25 mouse cellular contexts compared by ENCODE assay signal in genomic region chr4:115764581-115764980, GRCm38 (mm10). TPM values are rescaled to one million over a fixed set of nuclear protein-coding genes. Genes with fewer than 3 reads are reported as not detected.
DNase-seq lines count a peak whose midpoint lies in the region; ATAC-seq and TF ChIP-seq lines count a peak whose summit lies in the region.
"Had no signal": no experiment of that assay in that cellular context is flagged by ENCODE, and none has a peak within 500 bp of the region (broad histone marks: within the 10 kb centered on the region; RNA-seq: fewer than 3 reads in every experiment).

No protein-coding gene starts in this region.

- no peak overlapping the region for H3K4me2 ChIP-seq in hindbrain, embryonic 14.5 days (replicated peaks)
- no peak overlapping the region for H3K4me2 ChIP-seq in hindbrain, embryonic 13.5 days
- H3K4me2 ChIP-seq in hindbrain, embryonic 16.5 days (ENCODE audit: low read length), result no peak overlapping the region
- H3K4me2 ChIP-seq in hindbrain, postnatal 0 days (ENCODE audit: low read depth, low read length), result no peak overlapping the region
- H3K4me2 ChIP-seq: embryonic facial prominence, embryonic 12.5 days; forebrain, embryonic 13.5 days; forebrain, embryonic 15.5 days had no signal

- peaks cover 69% of the 10 kb centered on the region for H3K36me3 ChIP-seq in hindbrain, embryonic 14.5 days (replicated peaks; ENCODE audit: control insufficient read depth, insufficient read depth)
- H3K36me3 ChIP-seq in hindbrain, embryonic 13.5 days, result peaks cover 69% of the 10 kb centered on the region
- H3K36me3 ChIP-seq in hindbrain, embryonic 16.5 days (ENCODE audit: control insufficient read depth, insufficient read depth, low read length), result peaks cover 9% of the 10 kb centered on the region
- H3K36me3 ChIP-seq in hindbrain, postnatal 0 days (ENCODE audit: insufficient read depth, low read length), result peaks cover 36% of the 10 kb centered on the region

- no peaks in the 10 kb centered on the region for H3K27me3 ChIP-seq in hindbrain, embryonic 14.5 days (ENCODE audit: control insufficient read depth, insufficient read depth, low read length)
- H3K27me3 ChIP-seq in hindbrain, embryonic 13.5 days, result no peaks in the 10 kb centered on the region
- no peaks in the 10 kb centered on the region for H3K27me3 ChIP-seq in hindbrain, embryonic 16.5 days (replicated peaks; ENCODE audit: control insufficient read depth, insufficient read depth, low read length)
- H3K27me3 ChIP-seq in hindbrain, postnatal 0 days (ENCODE audit: insufficient read depth, low read length), result no peaks in the 10 kb centered on the region
- H3K27me3 ChIP-seq: CH12.LX; embryonic facial prominence, embryonic 12.5 days; forebrain, embryonic 13.5 days; forebrain, embryonic 15.5 days; Patski had no signal

- 88% methylated on average over 11 of the region's 11 CpGs for WGBS in hindbrain, embryonic 14.5 days
- 85% methylated on average over 11 of the region's 11 CpGs for WGBS in hindbrain, embryonic 13.5 days
- 84% methylated on average over 11 of the region's 11 CpGs for WGBS in hindbrain, embryonic 16.5 days
- WGBS in hindbrain, postnatal 0 days, result 87% methylated on average over 11 of the region's 11 CpGs

- no peaks in the 10 kb centered on the region for H3K4me1 ChIP-seq in hindbrain, embryonic 14.5 days (replicated peaks; ENCODE audit: control insufficient read depth, insufficient read depth, low read length)
- H3K4me1 ChIP-seq in hindbrain, embryonic 13.5 days (replicated peaks), result no peaks in the 10 kb centered on the region
- no peaks in the 10 kb centered on the region for H3K4me1 ChIP-seq in hindbrain, embryonic 16.5 days (ENCODE audit: control insufficient read depth, insufficient read depth, low read depth, low read length)
- H3K4me1 ChIP-seq in hindbrain, postnatal 0 days (ENCODE audit: insufficient read depth, low read length), result no peaks in the 10 kb centered on the region
- H3K4me1 ChIP-seq: embryonic facial prominence, embryonic 10.5 days; embryonic facial prominence, embryonic 12.5 days; forebrain, embryonic 15.5 days had no signal

- peak; percentile 55; the same call in 1 of the 2 replicates for ATAC-seq in frontal cortex, adult (ENCODE audit: low TSS enrichment)
- ATAC-seq in hindbrain, embryonic 14.5 days (ENCODE audit: low FRiP score), result peak; percentile 68
- no peak for ATAC-seq in hindbrain, embryonic 13.5 days (ENCODE audit: low FRiP score)
- peak; percentile 69 for ATAC-seq in hindbrain, embryonic 16.5 days
- no peak for ATAC-seq in hindbrain, postnatal 0 days
- ATAC-seq: activated CD4-positive, CD25-positive, alpha-beta regulatory T cell, adult 4 months; CD4-positive, CD25-positive, alpha-beta regulatory T cell, adult 4 months; forebrain, embryonic 13.5 days; forebrain, embryonic 15.5 days; Patski had no signal

- no peak overlapping the region for H3K27ac ChIP-seq in hindbrain, embryonic 14.5 days
- H3K27ac ChIP-seq in hindbrain, embryonic 13.5 days, result no peak overlapping the region
- no peak overlapping the region for H3K27ac ChIP-seq in hindbrain, embryonic 16.5 days (ENCODE audit: low read depth, low read length)
- no peak overlapping the region for H3K27ac ChIP-seq in hindbrain, postnatal 0 days
- H3K27ac ChIP-seq: embryonic facial prominence, embryonic 10.5 days; embryonic facial prominence, embryonic 12.5 days; forebrain, embryonic 13.5 days; forebrain, embryonic 15.5 days had no signal

- TF ChIP-seq CTCF in hindbrain, postnatal 0 days (IDR thresholded peaks at IDR 0.05; ENCODE audit: low read depth), result no peak

- H3K9me3 ChIP-seq in hindbrain, embryonic 14.5 days (ENCODE audit: control insufficient read depth, low read length), result no peaks in the 10 kb centered on the region
- no peaks in the 10 kb centered on the region for H3K9me3 ChIP-seq in hindbrain, embryonic 13.5 days
- H3K9me3 ChIP-seq in hindbrain, embryonic 16.5 days (ENCODE audit: control insufficient read depth, low read length), result no peaks in the 10 kb centered on the region
- no peaks in the 10 kb centered on the region for H3K9me3 ChIP-seq in hindbrain, postnatal 0 days (ENCODE audit: low read length)
- H3K9me3 ChIP-seq: embryonic facial prominence, embryonic 10.5 days; embryonic facial prominence, embryonic 12.5 days; forebrain, embryonic 13.5 days; forebrain, embryonic 15.5 days; G1E had no signal

- H3K4me3 ChIP-seq in hindbrain, embryonic 14.5 days (replicated peaks; ENCODE audit: low read length), result no peak overlapping the region
- H3K4me3 ChIP-seq in hindbrain, embryonic 13.5 days, result no peak overlapping the region
- H3K4me3 ChIP-seq in hindbrain, embryonic 16.5 days (ENCODE audit: low read length), result no peak overlapping the region
- no peak overlapping the region for H3K4me3 ChIP-seq in hindbrain, postnatal 0 days (ENCODE audit: low read length)
- H3K4me3 ChIP-seq: embryonic facial prominence, embryonic 10.5 days; embryonic facial prominence, embryonic 12.5 days; forebrain, embryonic 13.5 days; forebrain, embryonic 15.5 days had no signal

- no peak overlapping the region for H3K9ac ChIP-seq in hindbrain, embryonic 14.5 days
- no peak overlapping the region for H3K9ac ChIP-seq in hindbrain, embryonic 13.5 days
- H3K9ac ChIP-seq in hindbrain, embryonic 16.5 days (ENCODE audit: low read depth, low read length), result no peak overlapping the region
- no peak overlapping the region for H3K9ac ChIP-seq in hindbrain, postnatal 0 days (replicated peaks; ENCODE audit: low read length)
- H3K9ac ChIP-seq: embryonic facial prominence, embryonic 12.5 days; forebrain, embryonic 13.5 days; forebrain, embryonic 15.5 days had no signal

- no peak for DNase-seq in frontal cortex, adult 2 months (ENCODE audit: extremely low spot score in 1 of 2, low spot score in 1 of 2)
- DNase-seq in hindbrain, embryonic 14.5 days (ENCODE audit: low spot score), result no peak
- DNase-seq in hindbrain, postnatal 0 days (ENCODE audit: low spot score), result no peak
- DNase-seq: adrenal gland, adult 8-10 months; adrenal gland, postnatal 14 days; adrenal gland, postnatal 36 days; B cell, adult 2 months; cerebellum, adult 11-12 months; cerebellum, adult 2 months; cerebellum, adult 9-10 months; cerebellum, postnatal 10 days; cerebellum, postnatal 25 days had no signal

RNA-seq across cellular contexts. Expression of gene Tex38, which starts 16.2 kb away (rescaled TPM):
- 0.19 and 0.20 TPM in 2 replicates for polyA plus RNA-seq in frontal cortex, adult 2 months (2012; rRNA removed)
- polyA plus RNA-seq in hindbrain, embryonic 14.5 days (2014; fragmentation: Nextera tagmentation; extraction: Ambion mirVana), result 0.27 and 0.33 TPM in 2 replicates
- 0.29 TPM in 1 of 2 replicates, not detected in the other for polyA plus RNA-seq in hindbrain, embryonic 13.5 days (2015; fragmentation: Nextera tagmentation; extraction: Ambion mirVana)
- polyA plus RNA-seq in hindbrain, embryonic 16.5 days (2015; fragmentation: Nextera tagmentation; extraction: Ambion mirVana), result 0.20 and 0.33 TPM in 2 replicates
- not detected in 2 replicates for total RNA-seq in hindbrain, postnatal 0 days (2014; rRNA removed)
- polyA plus RNA-seq in hindbrain, postnatal 0 days (2015; fragmentation: Nextera tagmentation; extraction: Ambion mirVana), result 0.74 and 0.77 TPM in 2 replicates
- total RNA-seq: G1E had no signal
- polyA plus RNA-seq: embryonic facial prominence, embryonic 14.5 days; forebrain, embryonic 13.5 days; G1E had no signal

RNA-seq across cellular contexts. Expression of gene Atpaf1, which starts 20.0 kb away (rescaled TPM):
- polyA plus RNA-seq in frontal cortex, adult 2 months (2012; rRNA removed), result 65.8 and 66.9 TPM in 2 replicates
- 40.9 and 45.6 TPM in 2 replicates for polyA plus RNA-seq in hindbrain, embryonic 14.5 days (2014; fragmentation: Nextera tagmentation; extraction: Ambion mirVana)
- polyA plus RNA-seq in hindbrain, embryonic 13.5 days (2015; fragmentation: Nextera tagmentation; extraction: Ambion mirVana), result 37.3 and 41.8 TPM in 2 replicates
- 37.7 and 38.6 TPM in 2 replicates for polyA plus RNA-seq in hindbrain, embryonic 16.5 days (2015; fragmentation: Nextera tagmentation; extraction: Ambion mirVana)
- 20.0 and 28.1 TPM in 2 replicates for total RNA-seq in hindbrain, postnatal 0 days (2014; rRNA removed)
- 43.5 and 49.9 TPM in 2 replicates for polyA plus RNA-seq in hindbrain, postnatal 0 days (2015; fragmentation: Nextera tagmentation; extraction: Ambion mirVana)

RNA-seq across cellular contexts. Expression of gene Efcab14, which starts 27.0 kb away (rescaled TPM):
- polyA plus RNA-seq in frontal cortex, adult 2 months (2012; rRNA removed), result 35.9 and 37.1 TPM in 2 replicates
- 23.9 and 25.5 TPM in 2 replicates for polyA plus RNA-seq in hindbrain, embryonic 14.5 days (2014; fragmentation: Nextera tagmentation; extraction: Ambion mirVana)
- polyA plus RNA-seq in hindbrain, embryonic 13.5 days (2015; fragmentation: Nextera tagmentation; extraction: Ambion mirVana), result 20.6 and 21.3 TPM in 2 replicates
- 16.1 and 19.0 TPM in 2 replicates for polyA plus RNA-seq in hindbrain, embryonic 16.5 days (2015; fragmentation: Nextera tagmentation; extraction: Ambion mirVana)
- total RNA-seq in hindbrain, postnatal 0 days (2014; rRNA removed), result 17.1 and 20.5 TPM in 2 replicates
- polyA plus RNA-seq in hindbrain, postnatal 0 days (2015; fragmentation: Nextera tagmentation; extraction: Ambion mirVana), result 17.0 and 17.9 TPM in 2 replicates

Comparison
In these comparisons a context has a peak if more than half of its experiments do, and no peak if none do; other contexts are left out.
1. ATAC-seq: peak in frontal cortex, adult (single experiment), hindbrain, embryonic 14.5 days (single experiment) and hindbrain, embryonic 16.5 days (single experiment); none in hindbrain, embryonic 13.5 days (single experiment) and hindbrain, postnatal 0 days (single experiment).